Mouse (Mus musculus): Measurements from ENCODE around the gene Gprc6a.

GRCm38 (mm10) chr10:51678251-51678639, 47.0 kb upstream of the Gprc6a start:
- TF ChIP-seq CTCF (IDR thresholded peaks at IDR 0.05; ENCODE audit: low read depth) (no peak), EP300 (IDR thresholded peaks at IDR 0.05; ENCODE audit: low read depth) (no peak)

Measured in heart, postnatal 0 days (tissue).